Mouse (Mus musculus) midbrain, embryonic 16.5 days (tissue): ENCODE measurements around the gene Ubash3b. TPM values are rescaled to one million over a fixed set of nuclear protein-coding genes. Genes with fewer than 3 reads are reported as not detected.

Source experiments
- ATAC-seq: fragments of 200-750 bp; cut with Nextera tagmentation; 2 replicates; pipeline ENCODE4 v1.8.0; 2017; ENCODE audit warnings: moderate TSS enrichment
- H3K27ac ChIP-seq: fragments of 300-500 bp; sonication (generic); 2 replicates; pipeline ENCODE4 v1.5.1; 2014; ENCODE audit warnings: mild to moderate bottlenecking, low read length, mixed read lengths
- H3K27me3 ChIP-seq: fragments of 300-500 bp; sonication (generic); 2 replicates; pipeline ENCODE4 v1.6.1; 2014; ENCODE audit warnings: low read depth, low read length, mixed read lengths; ENCODE audit not compliant: control insufficient read depth, insufficient read depth
- H3K36me3 ChIP-seq: fragments of 300-500 bp; sonication (generic); 2 replicates; pipeline ENCODE4 v1.6.1; 2014; ENCODE audit warnings: mild to moderate bottlenecking, low read length, moderate library complexity, mixed read lengths; ENCODE audit not compliant: control insufficient read depth, insufficient read depth
- H3K4me1 ChIP-seq: fragments of 300-500 bp; sonication (generic); 2 replicates; pipeline ENCODE4 v1.6.1; 2014; ENCODE audit warnings: mild to moderate bottlenecking, low read length, mixed read lengths; ENCODE audit not compliant: control insufficient read depth, insufficient read depth
- H3K4me2 ChIP-seq: fragments of 300-500 bp; sonication (generic); 2 replicates; pipeline ENCODE4 v1.6.1; 2014; ENCODE audit warnings: mild to moderate bottlenecking, low read length, mixed read lengths
- H3K4me3 ChIP-seq: fragments of 300-500 bp; sonication (generic); 2 replicates; pipeline ENCODE4 v1.5.1; 2014; ENCODE audit warnings: low read depth, mild to moderate bottlenecking, low read length, moderate library complexity, mixed read lengths
- H3K9ac ChIP-seq: fragments of 300-500 bp; sonication (generic); 2 replicates; pipeline ENCODE4 v1.6.1; 2014; ENCODE audit warnings: low read depth, low read length, mixed read lengths
- H3K9me3 ChIP-seq: fragments of 300-500 bp; sonication (generic); replicated peaks from 2 replicates; pipeline ENCODE4 v1.6.1; 2014; ENCODE audit warnings: mild to moderate bottlenecking, low read length, mixed read lengths; ENCODE audit not compliant: control insufficient read depth, poor library complexity, severe bottlenecking
- WGBS: fragments of 180-500 bp; shearing (Covaris S2); extraction: QIAGEN DNeasy Blood & Tissue Kit; methylation state at CpG from one replicate; pipeline ENCODE4 v1.1.7; 2014; 5-methylcytosine and 5-hydroxymethylcytosine counted together
- polyA plus RNA-seq: library from polyadenylated mRNA; unstranded; fragments of >200 nt; fragmentation: Nextera tagmentation; extraction: Ambion mirVana; gene quantifications from 2 replicates; pipeline ENCODE4 v1.2.1, GENCODE M21; 2015

Gene Ubash3b
- polyA plus RNA-seq, 1 experiment from 2014 or later = 24.2 TPM

DNA sequence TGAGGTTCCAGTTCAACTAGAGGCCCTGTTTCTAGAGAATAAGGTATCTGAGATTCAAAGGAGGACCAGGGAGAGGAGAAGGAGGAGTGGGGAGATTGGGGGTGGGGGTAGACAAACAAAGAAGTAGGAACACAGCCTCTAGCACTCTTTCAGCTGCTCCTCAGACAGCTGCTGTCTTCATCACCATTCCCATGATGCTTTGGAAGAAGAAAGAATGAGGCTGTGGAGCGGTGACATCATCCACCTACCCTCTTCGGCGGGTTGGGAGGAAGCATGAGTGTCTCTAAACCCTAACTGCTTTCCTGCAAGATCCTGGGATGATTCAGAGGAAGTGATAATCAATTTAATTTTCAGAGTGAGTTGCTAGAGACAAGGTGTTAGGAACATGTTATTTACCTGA is 112.7 kb downstream of the Ubash3b start:
- Histone ChIP-seq H3K36me3 (no peaks in the 10 kb centered on the region), H3K9ac (no peak overlapping the region), H3K4me3 (no peak overlapping the region), H3K27me3 (no peaks in the 10 kb centered on the region), H3K27ac (no peak overlapping the region), H3K4me2 (no peak overlapping the region), H3K9me3 (no peaks in the 10 kb centered on the region), H3K4me1 (peaks cover 13% of the 10 kb centered on the region; the same call in 1 of the 2 replicates)
- 87% methylated on average over 3 of the region's 3 CpGs for WGBS
- ATAC-seq = no peak

- no peak overlapping the region for H3K4me2 ChIP-seq
Measured at GRCm38 (mm10) chr9:41048216-41048615, 113.3 kb downstream of the Ubash3b start.

DNA sequence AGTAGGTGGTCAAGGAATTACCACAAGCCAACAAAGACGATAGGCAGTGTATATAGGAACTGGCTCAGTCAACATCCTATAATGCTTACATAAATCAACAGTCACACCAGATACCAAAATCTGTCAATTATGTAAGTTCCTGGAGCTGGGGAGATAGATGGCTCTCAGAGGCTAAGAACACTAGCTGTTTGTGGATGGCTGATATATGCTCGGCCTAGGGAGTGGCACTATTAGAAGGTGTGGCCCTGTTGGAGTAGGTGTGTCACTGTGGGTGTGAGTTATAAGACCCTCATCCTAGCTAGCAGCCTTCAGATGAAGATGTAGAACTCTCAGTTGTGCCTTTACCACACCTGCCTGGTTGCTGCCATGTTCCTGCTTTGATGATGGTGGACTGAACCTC is 113.8 kb downstream of the Ubash3b start:
- no peaks in the 10 kb centered on the region for H3K9me3 ChIP-seq
- H3K4me2 ChIP-seq = no peak overlapping the region
- H3K36me3 ChIP-seq = no peaks in the 10 kb centered on the region
- H3K27ac ChIP-seq = no peak overlapping the region
- ATAC-seq = no peak
- 97% methylated on average over 2 of the region's 2 CpGs for WGBS
- H3K27me3 ChIP-seq = no peaks in the 10 kb centered on the region
- H3K4me3 ChIP-seq = no peak overlapping the region
- no peak overlapping the region for H3K9ac ChIP-seq
- peaks cover 13% of the 10 kb centered on the region; the same call in 1 of the 2 replicates for H3K4me1 ChIP-seq

More at GRCm38 (mm10) chr9:41048216-41048615, 113.3 kb downstream of the Ubash3b start:
- Histone ChIP-seq H3K27ac (no peak overlapping the region), H3K9ac (no peak overlapping the region), H3K4me1 (peaks cover 13% of the 10 kb centered on the region; the same call in 1 of the 2 replicates), H3K27me3 (no peaks in the 10 kb centered on the region), H3K9me3 (no peaks in the 10 kb centered on the region), H3K36me3 (no peaks in the 10 kb centered on the region), H3K4me3 (no peak overlapping the region)
- no peak for ATAC-seq
- 92% methylated on average over 7 of the region's 7 CpGs for WGBS

- H3K4me2 ChIP-seq = no peak overlapping the region
- WGBS = 15% methylated on average over 3 of the region's 3 CpGs
- no peak overlapping the region for H3K4me3 ChIP-seq
- no peaks in the 10 kb centered on the region for H3K4me1 ChIP-seq
- no peak overlapping the region for H3K27ac ChIP-seq
- no peaks in the 10 kb centered on the region for H3K36me3 ChIP-seq
- no peak overlapping the region for H3K9ac ChIP-seq
- no peak for ATAC-seq
- H3K27me3 ChIP-seq = no peaks in the 10 kb centered on the region
- H3K9me3 ChIP-seq = no peaks in the 10 kb centered on the region
Measured at GRCm38 (mm10) chr9:41044626-41045025, 116.9 kb downstream of the Ubash3b start.

GRCm38 (mm10) chr9:41043641-41044040 is 117.9 kb downstream of the Ubash3b start:
- no peaks in the 10 kb centered on the region for H3K4me1 ChIP-seq
- H3K9me3 ChIP-seq = no peaks in the 10 kb centered on the region
- no peak for ATAC-seq
- H3K27me3 ChIP-seq = no peaks in the 10 kb centered on the region
- H3K27ac ChIP-seq = no peak overlapping the region
- H3K4me3 ChIP-seq = no peak overlapping the region
- WGBS = 79% methylated on average over 5 of the region's 5 CpGs
- H3K36me3 ChIP-seq = no peaks in the 10 kb centered on the region
- H3K4me2 ChIP-seq = no peak overlapping the region
- no peak overlapping the region for H3K9ac ChIP-seq

GRCm38 (mm10) chr9:41041404-41041803 is 120.1 kb downstream of the Ubash3b start:
- Histone ChIP-seq H3K36me3 (0 out of 2 replicates have a peak, but pooled peaks cover 4% of the 10 kb centered on the region), H3K27ac (no peak overlapping the region), H3K4me3 (no peak overlapping the region), H3K9ac (no peak overlapping the region), H3K9me3 (no peaks in the 10 kb centered on the region), H3K4me1 (no peaks in the 10 kb centered on the region), H3K27me3 (no peaks in the 10 kb centered on the region), H3K4me2 (no peak overlapping the region)
- no peak for ATAC-seq
- WGBS = 85% methylated on average over 3 of the region's 3 CpGs

- no peak overlapping the region for H3K27ac ChIP-seq
- peaks cover 6% of the 10 kb centered on the region for H3K4me1 ChIP-seq
- WGBS = 60% methylated on average over 9 of the region's 9 CpGs
- no peak overlapping the region for H3K4me3 ChIP-seq
- no peak overlapping the region for H3K9ac ChIP-seq
- no peaks in the 10 kb centered on the region for H3K27me3 ChIP-seq
- H3K4me2 ChIP-seq = no peak overlapping the region
- 0 out of 2 replicates have a peak, but pooled peaks cover 4% of the 10 kb centered on the region for H3K36me3 ChIP-seq
- no peaks in the 10 kb centered on the region for H3K9me3 ChIP-seq
- no peak for ATAC-seq
Measured at GRCm38 (mm10) chr9:41038150-41038664, 123.3 kb downstream of the Ubash3b start.

DNA sequence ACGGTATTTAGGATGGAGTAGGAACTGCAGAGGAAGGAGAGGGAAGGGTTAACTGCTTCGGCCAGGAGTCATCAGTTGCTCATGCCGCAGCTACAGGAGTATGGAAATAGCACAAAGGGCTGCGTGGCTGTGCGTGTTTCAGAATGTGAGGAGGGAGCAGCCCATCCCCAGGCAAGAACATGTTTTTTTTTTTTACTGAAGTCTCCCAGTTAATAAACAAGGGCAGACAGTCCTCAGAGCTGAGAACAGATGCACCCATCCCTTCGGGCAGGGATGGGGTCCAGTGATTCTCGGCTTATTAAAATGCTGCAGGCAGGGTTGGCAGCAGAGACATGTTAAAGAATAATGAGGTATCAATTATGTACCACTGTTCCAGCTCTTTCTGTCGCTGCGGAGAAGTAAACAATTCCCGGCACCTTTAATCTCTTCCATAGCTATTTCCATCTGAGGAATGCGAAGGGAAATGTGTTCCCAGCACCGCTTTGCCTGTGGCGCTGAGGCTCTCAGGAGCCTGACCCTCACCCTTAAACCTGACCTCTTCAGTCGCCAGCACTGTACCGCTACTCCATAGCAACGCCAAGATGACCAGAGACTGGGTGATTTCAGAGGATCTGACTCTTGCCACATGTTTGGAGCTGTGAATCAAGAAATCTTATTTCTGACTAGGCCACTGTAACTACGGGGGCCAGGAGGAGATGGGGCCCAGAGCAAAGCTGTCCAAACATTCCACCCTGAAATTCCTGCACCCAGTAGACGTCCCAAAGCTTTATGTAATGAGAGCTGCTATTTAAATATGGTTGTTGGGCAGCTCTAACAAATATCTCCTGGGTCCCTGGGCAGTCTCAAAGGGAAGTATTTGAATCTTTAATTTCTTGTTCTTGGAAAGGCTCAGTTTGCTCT is 129.7 kb downstream of the Ubash3b start:
- WGBS = 28% methylated on average over 18 of the region's 18 CpGs
- Histone ChIP-seq H3K36me3 (no peaks in the 10 kb centered on the region), H3K27me3 (no peaks in the 10 kb centered on the region), H3K4me3 (no peak overlapping the region), H3K9me3 (no peaks in the 10 kb centered on the region), H3K4me2 (peak overlapping the region; percentile 37), H3K27ac (peak overlapping the region; percentile 78), H3K4me1 (peaks cover 19% of the 10 kb centered on the region), H3K9ac (peak overlapping the region; percentile 22; the same call in 1 of the 2 replicates)
- ATAC-seq = peak; percentile 76

DNA sequence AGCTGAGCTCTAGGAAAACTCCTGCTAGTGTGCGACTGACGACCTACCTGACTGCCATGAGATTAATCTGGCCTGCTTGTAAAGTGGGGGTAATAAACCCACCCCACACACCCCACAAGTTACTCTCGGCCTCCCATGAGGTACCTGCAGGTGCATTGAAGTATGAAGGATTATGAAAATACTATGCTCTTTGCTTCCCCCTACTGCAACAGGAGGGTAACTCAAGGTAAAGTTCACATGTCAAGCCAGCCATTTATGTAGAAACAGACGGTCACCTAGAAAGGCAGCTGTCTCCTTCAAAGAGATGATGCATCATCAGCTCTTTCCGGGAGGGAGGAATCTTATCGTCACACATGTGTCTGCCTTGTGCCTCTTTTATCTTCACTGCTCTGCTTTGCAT is 131.7 kb downstream of the Ubash3b start:
- no peak overlapping the region for H3K9ac ChIP-seq
- 74% methylated on average over 6 of the region's 6 CpGs for WGBS

More for the DNA sequence above, 131.7 kb downstream of the Ubash3b start:
- no peak overlapping the region for H3K4me2 ChIP-seq
- H3K36me3 ChIP-seq = no peaks in the 10 kb centered on the region; the same call in 1 of the 2 replicates
- no peaks in the 10 kb centered on the region for H3K9me3 ChIP-seq
- peaks cover 19% of the 10 kb centered on the region for H3K4me1 ChIP-seq
- no peak overlapping the region for H3K4me3 ChIP-seq
- no peak overlapping the region for H3K27ac ChIP-seq
- no peaks in the 10 kb centered on the region for H3K27me3 ChIP-seq
- no peak for ATAC-seq
